Mouse (Mus musculus): ENCODE data around the gene Slc9a8. TPM values are rescaled to one million over a fixed set of nuclear protein-coding genes. Genes with fewer than 3 reads are reported as not detected.

The Slc9a8 gene
- total and polyA plus RNA-seq, 3 experiments = 16.7 to 25.8 TPM; not detected in 1

- Histone ChIP-seq H3K79me2 (ENCODE audit: control insufficient read depth, insufficient read depth, low read length, poor library complexity) (no peaks in the 10 kb centered on the region), H3K36me3 (ENCODE audit: control insufficient read depth in 1 of 2, insufficient read depth in 2 of 2, low read length in 2 of 2) (peaks cover 0 to 4% of the 10 kb centered on the region in 2 experiments; a peak in 2 of 4 replicates), H3K4me1 (ENCODE audit: control insufficient read depth in 1 of 2, insufficient read depth in 2 of 2, low read length in 2 of 2) (no peaks in the 10 kb centered on the region), H3K9ac (ENCODE audit: control insufficient read depth, low read depth, low read length, poor library complexity, severe bottlenecking) (no peak overlapping the region), H3K4me3 (ENCODE audit: control insufficient read depth in 1 of 2, insufficient read depth in 1 of 2, low read depth in 2 of 2, low read length in 2 of 2) (no peak overlapping the region), H3K27ac (ENCODE audit: control insufficient read depth, low read depth, low read length) (no peak overlapping the region), H3K27me3 (ENCODE audit: control insufficient read depth in 1 of 2, insufficient read depth in 2 of 2, low read length in 2 of 2) (no peaks in the 10 kb centered on the region), H3K9me3 (replicated peaks; ENCODE audit: insufficient read depth, low read length) (no peaks in the 10 kb centered on the region)
- TF ChIP-seq TBP (IDR thresholded peaks at IDR 0.05; ENCODE audit: low read depth, low read length) (no peak), TCF12 (IDR thresholded peaks at IDR 0.05; ENCODE audit: low read depth, low read length) (no peak), BHLHE40 (IDR thresholded peaks at IDR 0.05; ENCODE audit: borderline replicate concordance, low read depth, low read length) (no peak), MAFK (IDR thresholded peaks at IDR 0.05; ENCODE audit: borderline replicate concordance, low read depth, low read length) (no peak), ELF1 (IDR thresholded peaks at IDR 0.05; ENCODE audit: low read depth, low read length) (no peak), CHD1 (IDR thresholded peaks at IDR 0.05; ENCODE audit: low read depth, low read length) (no peak), CHD2 (IDR thresholded peaks at IDR 0.05; ENCODE audit: low read length) (no peak), RAD21 (IDR thresholded peaks at IDR 0.05; ENCODE audit: low read depth, low read length) (no peak), MYB (IDR thresholded peaks at IDR 0.05; ENCODE audit: low read depth, low read length) (no peak), ZNF384 (IDR thresholded peaks at IDR 0.05; ENCODE audit: low read depth, low read length) (no peak), USF1 (IDR thresholded peaks at IDR 0.05; ENCODE audit: low read depth, low read length) (no peak), USF2 (IDR thresholded peaks at IDR 0.05; ENCODE audit: borderline replicate concordance in 1 of 2, insufficient read depth in 1 of 2, low read depth in 1 of 2, low read length in 2 of 2) (no peak), SMC3 (IDR thresholded peaks at IDR 0.05; ENCODE audit: low read depth, low read length) (no peak), MAX (IDR thresholded peaks at IDR 0.05; ENCODE audit: low read length) (no peak), SIN3A (IDR thresholded peaks at IDR 0.05; ENCODE audit: low read length) (no peak), CTCF (IDR thresholded peaks at IDR 0.05 in 2 of 3, conservative IDR thresholded peaks at IDR 0.05 in 1 of 3; ENCODE audit: control insufficient read depth in 1 of 3, insufficient read depth in 1 of 3, low read depth in 2 of 3, low read length in 3 of 3, poor library complexity in 1 of 3, severe bottlenecking in 1 of 3) (no peak), NELFE (IDR thresholded peaks at IDR 0.05; ENCODE audit: low read depth, low read length) (no peak), POLR2AphosphoS5 (IDR thresholded peaks at IDR 0.05; ENCODE audit: borderline replicate concordance, low read depth, low read length) (no peak)
- DNase-seq (ENCODE audit: low read depth, low spot score) = no peak
Measured at GRCm38 (mm10) chr2:167463802-167464201, 42.3 kb downstream of the Slc9a8 start.

DNA sequence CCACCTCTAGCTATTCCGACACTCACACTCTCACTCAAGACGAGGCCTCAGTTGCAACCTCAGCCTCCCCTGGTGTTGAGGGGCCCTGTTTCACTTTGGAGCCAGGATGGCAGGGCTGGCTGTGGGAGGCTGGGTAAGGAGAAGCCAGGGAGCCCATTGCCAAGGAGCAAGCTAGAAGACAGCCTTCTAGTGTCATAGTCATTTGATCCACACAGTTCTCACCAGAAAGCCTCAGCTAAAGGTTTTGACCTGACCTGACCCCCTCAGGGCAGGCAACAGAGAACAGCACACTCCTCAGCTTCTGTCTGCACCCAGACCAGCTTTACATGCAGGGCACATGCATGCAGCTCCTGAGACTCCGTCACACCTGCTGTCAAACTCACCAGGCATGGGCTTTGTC lies 44.4 kb downstream of the Slc9a8 start:
- no peak for DNase-seq (ENCODE audit: low read depth, low spot score)
- TF ChIP-seq EP300 (IDR thresholded peaks at IDR 0.05; ENCODE audit: low read depth in 1 of 2, low read length in 2 of 2) (no peak), POLR2A (IDR thresholded peaks at IDR 0.05; ENCODE audit: control insufficient read depth in 1 of 2, insufficient read depth in 1 of 2, low read depth in 1 of 2, low read length in 2 of 2, poor library complexity in 1 of 2) (no peak), MXI1 (IDR thresholded peaks at IDR 0.05; ENCODE audit: low read depth, low read length) (no peak), BHLHE40 (IDR thresholded peaks at IDR 0.05; ENCODE audit: borderline replicate concordance, low read depth, low read length) (no peak), TAL1 (IDR thresholded peaks at IDR 0.05; ENCODE audit: low read length) (no peak), JUND (IDR thresholded peaks at IDR 0.05; ENCODE audit: low read depth, low read length) (no peak), MEF2A (IDR thresholded peaks at IDR 0.05; ENCODE audit: extremely low read depth, insufficient replicate concordance, low read depth, low read length, poor library complexity, severe bottlenecking) (no peak), CHD2 (IDR thresholded peaks at IDR 0.05; ENCODE audit: low read length) (no peak), TBP (IDR thresholded peaks at IDR 0.05; ENCODE audit: low read depth, low read length) (no peak), ETS1 (IDR thresholded peaks at IDR 0.05; ENCODE audit: low read depth, low read length) (no peak)
- peaks cover 0 to 6% of the 10 kb centered on the region in 2 experiments; a peak in 2 of 4 replicates for H3K36me3 ChIP-seq (ENCODE audit: control insufficient read depth in 1 of 2, insufficient read depth in 2 of 2, low read length in 2 of 2)

More for the DNA sequence above, 44.4 kb downstream of the Slc9a8 start:
- Histone ChIP-seq H3K4me1 (ENCODE audit: control insufficient read depth in 1 of 2, insufficient read depth in 2 of 2, low read length in 2 of 2) (no peaks in the 10 kb centered on the region), H3K27me3 (ENCODE audit: control insufficient read depth in 1 of 2, insufficient read depth in 2 of 2, low read length in 2 of 2) (no peaks in the 10 kb centered on the region), H3K79me2 (ENCODE audit: control insufficient read depth, insufficient read depth, low read length, poor library complexity) (no peaks in the 10 kb centered on the region), H3K9me3 (replicated peaks; ENCODE audit: insufficient read depth, low read length) (no peaks in the 10 kb centered on the region), H3K27ac (ENCODE audit: control insufficient read depth, low read depth, low read length) (no peak overlapping the region), H3K4me3 (ENCODE audit: control insufficient read depth in 1 of 2, insufficient read depth in 1 of 2, low read depth in 2 of 2, low read length in 2 of 2) (no peak overlapping the region), H3K9ac (ENCODE audit: control insufficient read depth, low read depth, low read length, poor library complexity, severe bottlenecking) (no peak overlapping the region)
